Mouse (Mus musculus): ENCODE measurements around the gene Castor1. TPM values are rescaled to one million over a fixed set of nuclear protein-coding genes. Genes with fewer than 3 reads are reported as not detected.

Castor1 gene
- polyA plus RNA-seq, 1 experiment from 2014 or later: 3.6 TPM

GRCm38 (mm10) chr11:4240151-4240550 is 22.1 kb downstream of the Castor1 start:
- Histone ChIP-seq H3K27ac (no peak overlapping the region), H3K4me1 (no peaks in the 10 kb centered on the region), H3K27me3 (no peaks in the 10 kb centered on the region), H3K4me2 (replicated peaks) (no peak overlapping the region), H3K9me3 (replicated peaks) (no peaks in the 10 kb centered on the region), H3K36me3 (no peaks in the 10 kb centered on the region), H3K9ac (no peak overlapping the region), H3K4me3 (no peak overlapping the region)
- ATAC-seq (ENCODE audit: low FRiP score): no peak
- WGBS: 71% methylated on average over 7 of the region's 7 CpGs

GRCm38 (mm10) chr11:4241180-4241579 is 23.2 kb downstream of the Castor1 start:
- H3K4me2 ChIP-seq (replicated peaks): no peak overlapping the region
- no peak overlapping the region for H3K4me3 ChIP-seq
- no peaks in the 10 kb centered on the region for H3K27me3 ChIP-seq
- no peaks in the 10 kb centered on the region for H3K9me3 ChIP-seq (replicated peaks)
- ATAC-seq (ENCODE audit: low FRiP score): no peak
- H3K4me1 ChIP-seq: no peaks in the 10 kb centered on the region
- H3K36me3 ChIP-seq: no peaks in the 10 kb centered on the region
- no peak overlapping the region for H3K9ac ChIP-seq
- no peak overlapping the region for H3K27ac ChIP-seq
- 83% methylated on average over 4 of the region's 4 CpGs for WGBS

GRCm38 (mm10) chr11:4246126-4246525 is 28.1 kb downstream of the Castor1 start:
- 65% methylated on average over 6 of the region's 6 CpGs for WGBS
- Histone ChIP-seq H3K27ac (no peak overlapping the region), H3K4me3 (no peak overlapping the region), H3K9ac (no peak overlapping the region), H3K36me3 (no peaks in the 10 kb centered on the region), H3K9me3 (replicated peaks) (no peaks in the 10 kb centered on the region), H3K27me3 (no peaks in the 10 kb centered on the region), H3K4me1 (no peaks in the 10 kb centered on the region), H3K4me2 (replicated peaks) (no peak overlapping the region)
- ATAC-seq (ENCODE audit: low FRiP score): no peak

GRCm38 (mm10) chr11:4246623-4247022 is 28.6 kb downstream of the Castor1 start:
- 73% methylated on average over 4 of the region's 4 CpGs for WGBS
- ATAC-seq (ENCODE audit: low FRiP score): no peak
- no peak overlapping the region for H3K4me3 ChIP-seq

GRCm38 (mm10) chr11:4247201-4247959 is 29.4 kb downstream of the Castor1 start:
- Histone ChIP-seq H3K4me3 (no peak overlapping the region), H3K4me2 (replicated peaks) (no peak overlapping the region), H3K36me3 (no peaks in the 10 kb centered on the region), H3K27me3 (peaks cover 3% of the 10 kb centered on the region; the same call in 1 of the 2 replicates), H3K9me3 (replicated peaks) (no peaks in the 10 kb centered on the region), H3K4me1 (no peaks in the 10 kb centered on the region), H3K27ac (no peak overlapping the region), H3K9ac (no peak overlapping the region)
- WGBS: 78% methylated on average over 14 of the region's 14 CpGs
- no peak for ATAC-seq (ENCODE audit: low FRiP score)

More at GRCm38 (mm10) chr11:4246623-4247022, 28.6 kb downstream of the Castor1 start:
- H3K4me2 ChIP-seq (replicated peaks): no peak overlapping the region
- H3K27ac ChIP-seq: no peak overlapping the region
- no peaks in the 10 kb centered on the region for H3K4me1 ChIP-seq
- H3K27me3 ChIP-seq: no peaks in the 10 kb centered on the region
- H3K9me3 ChIP-seq (replicated peaks): no peaks in the 10 kb centered on the region
- H3K36me3 ChIP-seq: no peaks in the 10 kb centered on the region
- H3K9ac ChIP-seq: no peak overlapping the region

- Histone ChIP-seq H3K4me1 (no peaks in the 10 kb centered on the region), H3K4me2 (replicated peaks) (no peak overlapping the region), H3K27me3 (peaks cover 3% of the 10 kb centered on the region; the same call in 1 of the 2 replicates), H3K9ac (no peak overlapping the region), H3K36me3 (no peaks in the 10 kb centered on the region), H3K4me3 (no peak overlapping the region), H3K27ac (no peak overlapping the region), H3K9me3 (replicated peaks) (no peaks in the 10 kb centered on the region)
- no peak for ATAC-seq (ENCODE audit: low FRiP score)
- WGBS: 97% methylated on average over 3 of the region's 3 CpGs
These were observed 31.1 kb downstream of the Castor1 start for GRCm38 (mm10) chr11:4249151-4249550.

GRCm38 (mm10) chr11:4250290-4250689 is 32.3 kb downstream of the Castor1 start:
- 75% methylated on average over 7 of the region's 7 CpGs for WGBS
- Histone ChIP-seq H3K9ac (no peak overlapping the region), H3K27me3 (peaks cover 3% of the 10 kb centered on the region; the same call in 1 of the 2 replicates), H3K9me3 (replicated peaks) (no peaks in the 10 kb centered on the region), H3K4me1 (no peaks in the 10 kb centered on the region), H3K27ac (no peak overlapping the region), H3K4me2 (replicated peaks) (no peak overlapping the region), H3K4me3 (no peak overlapping the region), H3K36me3 (no peaks in the 10 kb centered on the region)
- ATAC-seq (ENCODE audit: low FRiP score): no peak

GRCm38 (mm10) chr11:4251376-4251775 is 33.4 kb downstream of the Castor1 start:
- Histone ChIP-seq H3K9me3 (replicated peaks) (no peaks in the 10 kb centered on the region), H3K4me3 (no peak overlapping the region), H3K27me3 (peaks cover 3% of the 10 kb centered on the region; the same call in 1 of the 2 replicates), H3K27ac (no peak overlapping the region), H3K36me3 (no peaks in the 10 kb centered on the region), H3K4me2 (replicated peaks) (no peak overlapping the region), H3K4me1 (no peaks in the 10 kb centered on the region), H3K9ac (peak overlapping the region; percentile 27; the same call in 1 of the 2 replicates)
- WGBS: 73% methylated on average over 3 of the region's 3 CpGs
- no peak for ATAC-seq (ENCODE audit: low FRiP score)

- ATAC-seq (ENCODE audit: low FRiP score): no peak
- Histone ChIP-seq H3K36me3 (no peaks in the 10 kb centered on the region), H3K4me3 (no peak overlapping the region), H3K4me1 (no peaks in the 10 kb centered on the region), H3K9me3 (replicated peaks) (no peaks in the 10 kb centered on the region), H3K27ac (no peak overlapping the region), H3K4me2 (replicated peaks) (no peak overlapping the region), H3K9ac (no peak overlapping the region), H3K27me3 (peaks cover 6% of the 10 kb centered on the region; the same call in 1 of the 2 replicates)
- 63% methylated on average over 2 of the region's 2 CpGs for WGBS
These were observed 34.9 kb downstream of the Castor1 start for GRCm38 (mm10) chr11:4252886-4253285.

GRCm38 (mm10) chr11:4256846-4257607 is 39.0 kb downstream of the Castor1 start, which contains the start of gene Lif:
Lif (plus strand) TSS chr11:4257557.
- Histone ChIP-seq H3K4me2 (replicated peaks) (no peak within 1 kb of the TSS), H3K27ac (no peak within 1 kb of the TSS), H3K4me1 (peaks cover 13% of the 10 kb centered on the region)

GRCm38 (mm10) chr11:4257756-4258155 is 39.7 kb downstream of the Castor1 start:
- Histone ChIP-seq H3K36me3 (no peaks in the 10 kb centered on the region), H3K9ac (no peak overlapping the region), H3K4me2 (replicated peaks) (no peak overlapping the region), H3K27me3 (0 out of 2 replicates have a peak, but pooled peaks cover 3% of the 10 kb centered on the region), H3K9me3 (replicated peaks) (no peaks in the 10 kb centered on the region), H3K4me1 (peaks cover 19% of the 10 kb centered on the region), H3K4me3 (no peak overlapping the region), H3K27ac (no peak overlapping the region)
- ATAC-seq (ENCODE audit: low FRiP score): no peak
- WGBS: 63% methylated on average over 5 of the region's 5 CpGs

More at GRCm38 (mm10) chr11:4256846-4257607, 39.0 kb downstream of the Castor1 start, which contains the start of gene Lif:
- Histone ChIP-seq H3K36me3 (no peaks in the 10 kb centered on the region), H3K4me3 (no peak within 1 kb of the TSS), H3K9ac (no peak within 1 kb of the TSS), H3K27me3 (peaks cover 4% of the 10 kb centered on the region; the same call in 1 of the 2 replicates), H3K9me3 (replicated peaks) (no peaks in the 10 kb centered on the region)
- peak; percentile 5; the same call in 1 of the 2 replicates for ATAC-seq (ENCODE audit: low FRiP score)
- 54% methylated on average over 10 of the region's 11 CpGs for WGBS

- H3K27ac ChIP-seq: no peak overlapping the region
- 0 out of 2 replicates have a peak, but pooled peaks cover 6% of the 10 kb centered on the region for H3K27me3 ChIP-seq
- ATAC-seq (ENCODE audit: low FRiP score): peak; percentile 65
- H3K4me3 ChIP-seq: no peak overlapping the region
- no peaks in the 10 kb centered on the region for H3K9me3 ChIP-seq (replicated peaks)
- H3K4me2 ChIP-seq (replicated peaks): peak overlapping the region; percentile 42
- peaks cover 24% of the 10 kb centered on the region for H3K4me1 ChIP-seq
- WGBS: under 1% methylated on average over 7 of the region's 7 CpGs
- H3K36me3 ChIP-seq: no peaks in the 10 kb centered on the region
- no peak overlapping the region; the same call in 1 of the 2 replicates for H3K9ac ChIP-seq
These were observed 40.6 kb downstream of the Castor1 start for GRCm38 (mm10) chr11:4258657-4259082.

All from hindbrain, embryonic 12.5 days (tissue).